Mouse (Mus musculus): ENCODE data around the gene Slc10a7. TPM values are rescaled to one million over a fixed set of nuclear protein-coding genes. Genes with fewer than 3 reads are reported as not detected.
"Not testable (repeated sequence)": the region's sequence is repeated elsewhere in the genome, so short reads cannot be mapped to it uniquely, and the experiment has no call there.

Slc10a7 gene
- total and polyA plus RNA-seq, 3 experiments, result 13.7 to 27.3 TPM; not detected in 1

- not testable (repeated sequence) for H3K36me3 ChIP-seq (ENCODE audit: control insufficient read depth in 1 of 2, insufficient read depth in 2 of 2, low read length in 2 of 2); H3K79me2 ChIP-seq (ENCODE audit: control insufficient read depth, insufficient read depth, low read length, poor library complexity); H3K4me1 ChIP-seq (ENCODE audit: control insufficient read depth in 1 of 2, insufficient read depth in 2 of 2, low read length in 2 of 2); H3K9me3 ChIP-seq (replicated peaks; ENCODE audit: insufficient read depth, low read length); H3K27me3 ChIP-seq (ENCODE audit: control insufficient read depth in 1 of 2, insufficient read depth in 2 of 2, low read length in 2 of 2); H3K4me3 ChIP-seq (ENCODE audit: control insufficient read depth in 1 of 2, insufficient read depth in 1 of 2, low read depth in 2 of 2, low read length in 2 of 2); H3K9ac ChIP-seq (ENCODE audit: control insufficient read depth, low read depth, low read length, poor library complexity, severe bottlenecking); H3K27ac ChIP-seq (ENCODE audit: control insufficient read depth, low read depth, low read length); DNase-seq (ENCODE audit: low read depth, low spot score)
- TF ChIP-seq MAFK (IDR thresholded peaks at IDR 0.05; ENCODE audit: borderline replicate concordance, low read depth, low read length), result peak; percentile 14; the same call in 1 of the 2 replicates
These were observed 12.9 kb upstream of the Slc10a7 start for GRCm38 (mm10) chr8:78496273-78496672.

- Histone ChIP-seq H3K36me3 (ENCODE audit: control insufficient read depth in 1 of 2, insufficient read depth in 2 of 2, low read length in 2 of 2) (peaks cover 0 to 14% of the 10 kb centered on the region in 2 experiments; a peak in 3 of 4 replicates), H3K4me1 (ENCODE audit: control insufficient read depth in 1 of 2, insufficient read depth in 2 of 2, low read length in 2 of 2) (peaks cover 0 to 8% of the 10 kb centered on the region in 2 experiments; a peak in 2 of 4 replicates), H3K27ac (ENCODE audit: control insufficient read depth, low read depth, low read length) (no peak overlapping the region), H3K27me3 (ENCODE audit: control insufficient read depth in 1 of 2, insufficient read depth in 2 of 2, low read length in 2 of 2) (no peaks in the 10 kb centered on the region), H3K79me2 (ENCODE audit: control insufficient read depth, insufficient read depth, low read length, poor library complexity) (peaks cover 11% of the 10 kb centered on the region), H3K9me3 (replicated peaks; ENCODE audit: insufficient read depth, low read length) (no peaks in the 10 kb centered on the region), H3K4me3 (ENCODE audit: control insufficient read depth in 1 of 2, insufficient read depth in 1 of 2, low read depth in 2 of 2, low read length in 2 of 2) (no peak overlapping the region), H3K9ac (ENCODE audit: control insufficient read depth, low read depth, low read length, poor library complexity, severe bottlenecking) (no peak overlapping the region)
- DNase-seq (ENCODE audit: low read depth, low spot score), result peak; percentile 21
- TF ChIP-seq MEF2A (IDR thresholded peaks at IDR 0.05; ENCODE audit: extremely low read depth, insufficient replicate concordance, low read depth, low read length, poor library complexity, severe bottlenecking) (no peak), GATA1 (IDR thresholded peaks at IDR 0.05; ENCODE audit: low read depth, low read length) (no peak), POLR2AphosphoS5 (IDR thresholded peaks at IDR 0.05; ENCODE audit: borderline replicate concordance, low read depth, low read length) (no peak), E2F4 (IDR thresholded peaks at IDR 0.05; ENCODE audit: borderline replicate concordance, low read depth, low read length) (no peak), UBTF (IDR thresholded peaks at IDR 0.05; ENCODE audit: borderline replicate concordance, insufficient read depth, low read depth, low read length) (no peak), MAFK (IDR thresholded peaks at IDR 0.05; ENCODE audit: borderline replicate concordance, low read depth, low read length) (no peak), TAL1 (IDR thresholded peaks at IDR 0.05; ENCODE audit: low read length) (no peak), HCFC1 (IDR thresholded peaks at IDR 0.05; ENCODE audit: low read depth, low read length) (no peak), CHD1 (IDR thresholded peaks at IDR 0.05; ENCODE audit: low read depth, low read length) (no peak), POLR2A (IDR thresholded peaks at IDR 0.05; ENCODE audit: control insufficient read depth in 1 of 2, insufficient read depth in 1 of 2, low read depth in 1 of 2, low read length in 2 of 2, poor library complexity in 1 of 2) (no peak), RAD21 (IDR thresholded peaks at IDR 0.05; ENCODE audit: low read depth, low read length) (no peak), BHLHE40 (IDR thresholded peaks at IDR 0.05; ENCODE audit: borderline replicate concordance, low read depth, low read length) (no peak), SIN3A (IDR thresholded peaks at IDR 0.05; ENCODE audit: low read length) (no peak), KAT2A (conservative IDR thresholded peaks at IDR 0.05; ENCODE audit: low read depth, low read length) (no peak)
These were observed 6.4 kb upstream of the Slc10a7 start for GRCm38 (mm10) chr8:78502706-78503105.

All from MEL (cell line).